Mouse (Mus musculus) 416B (cell line): ENCODE measurements at regions not wholly inside any gene's neighbourhood (a gene's known extent, or its start where the extent isn't known, plus 50 kb on each side); places are given as distances from the start of the nearest gene placed in this dataset.
"Not testable (repeated sequence)": the region's sequence is repeated elsewhere in the genome, so short reads cannot be mapped to it uniquely, and the experiment has no call there.

ENCODE experiments used
- DNase-seq: peaks from one replicate; pipeline ENCODE4 v3.0.0; 2011; ENCODE audit warnings: low read depth

- DNase-seq = no peak
These were observed 65.4 kb upstream of the Vps41 start for GRCm38 (mm10) chr13:18651658-18652057.

GRCm38 (mm10) chr13:18614763-18615616, 102.1 kb upstream of the Vps41 start:
- DNase-seq = no peak

- no peak for DNase-seq
These were observed 136.2 kb upstream of the Vps41 start for GRCm38 (mm10) chr13:18580718-18581550.

- no peak for DNase-seq
These were observed 141.1 kb upstream of the Vps41 start for GRCm38 (mm10) chr13:18576016-18576415.

- DNase-seq = no peak
These were observed 141.5 kb upstream of the Vps41 start for GRCm38 (mm10) chr13:18575599-18575998.

GRCm38 (mm10) chr13:18542032-18542431, 144.5 kb upstream of the Pou6f2 start:
- not testable (repeated sequence) for DNase-seq

GRCm38 (mm10) chr13:18530509-18530908, 133.0 kb upstream of the Pou6f2 start:
- DNase-seq = peak; percentile 31

- no peak for DNase-seq
These were observed 100.7 kb upstream of the Pou6f2 start for GRCm38 (mm10) chr13:18498159-18498558.

- no peak for DNase-seq
These were observed 100.2 kb upstream of the Pou6f2 start for GRCm38 (mm10) chr13:18497582-18498157.

- no peak for DNase-seq
These were observed 97.7 kb upstream of the Pou6f2 start for GRCm38 (mm10) chr13:18495021-18495811.

- not testable (repeated sequence) for DNase-seq
These were observed 88.3 kb upstream of the Pou6f2 start for GRCm38 (mm10) chr13:18485785-18486184.

GRCm38 (mm10) chr13:18485080-18485479, 87.6 kb upstream of the Pou6f2 start:
- no peak for DNase-seq

- no peak for DNase-seq
These were observed 78.8 kb upstream of the Pou6f2 start for GRCm38 (mm10) chr13:18476311-18476710.

- no peak for DNase-seq
These were observed 74.0 kb upstream of the Pou6f2 start for GRCm38 (mm10) chr13:18471534-18471933.

GRCm38 (mm10) chr13:18465921-18466320, 68.4 kb upstream of the Pou6f2 start:
- DNase-seq = no peak

- no peak for DNase-seq
These were observed 64.7 kb upstream of the Pou6f2 start for GRCm38 (mm10) chr13:18462221-18462620.

- DNase-seq = no peak
These were observed 60.1 kb upstream of the Pou6f2 start for GRCm38 (mm10) chr13:18457337-18458236.
